Mouse (Mus musculus): ENCODE data around the gene Sf3a1.

The Sf3a1 gene

GRCm38 (mm10) chr11:4214572-4214971 is 54.4 kb downstream of the Sf3a1 start:
- DNase-seq (ENCODE audit: low spot score in 2 of 2): no peak

- DNase-seq (ENCODE audit: low spot score in 2 of 2): no peak
Observed at GRCm38 (mm10) chr11:4215061-4215460, 54.9 kb downstream of the Sf3a1 start.

GRCm38 (mm10) chr11:4216248-4217000 is 56.3 kb downstream of the Sf3a1 start:
- DNase-seq (ENCODE audit: low spot score in 2 of 2): no peak

GRCm38 (mm10) chr11:4217914-4218629 is 57.9 kb downstream of the Sf3a1 start, which contains the start of gene Castor1:
Gene Castor1 (plus strand): TSS chr11:4218225.
- DNase-seq (ENCODE audit: low spot score in 2 of 2): peak; percentile 85 to 93

DNA sequence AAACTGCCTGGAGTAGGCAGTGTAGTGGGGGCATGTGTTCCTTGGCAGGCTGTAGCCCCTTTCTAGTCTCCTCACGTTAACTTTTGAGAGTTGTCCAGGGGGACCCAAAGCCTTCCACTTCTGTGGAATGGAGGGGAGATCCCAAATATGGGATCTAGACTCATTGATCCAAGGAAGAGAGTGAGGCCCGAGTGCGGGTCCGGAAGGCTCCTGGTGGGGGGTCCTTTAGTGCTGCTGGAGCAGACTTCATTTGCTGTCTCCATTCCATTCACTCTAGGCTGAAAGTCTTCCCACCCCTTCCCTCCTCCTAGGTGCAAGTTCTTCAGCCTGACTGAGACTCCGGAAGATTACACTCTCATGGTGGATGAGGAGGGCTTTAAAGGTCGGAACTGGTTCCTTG is 58.5 kb downstream of the Sf3a1 start:
- no peak for DNase-seq (ENCODE audit: low spot score in 2 of 2)

GRCm38 (mm10) chr11:4219317-4219751 is 59.2 kb downstream of the Sf3a1 start:
- DNase-seq (ENCODE audit: low spot score in 2 of 2): peak in 1 of 2 experiments; percentile 62

DNA sequence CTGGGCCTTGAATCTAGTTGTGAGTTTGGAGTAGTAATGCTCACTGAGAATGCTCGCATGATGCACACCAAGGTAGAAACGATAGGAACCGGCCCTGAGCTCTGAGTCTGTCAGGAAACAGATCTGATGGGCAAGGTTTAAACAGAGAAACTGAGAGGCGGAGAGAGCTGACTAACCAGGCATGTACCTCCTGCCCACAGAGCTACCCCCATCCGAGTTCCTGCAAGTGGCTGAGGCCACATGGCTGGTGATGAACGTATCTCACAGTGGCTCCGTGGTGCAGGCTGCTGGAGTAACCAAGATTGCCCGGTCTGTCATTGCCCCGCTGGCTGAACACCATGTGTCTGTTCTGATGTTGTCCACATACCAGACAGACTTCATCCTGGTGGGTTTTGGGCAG is 59.8 kb downstream of the Sf3a1 start:
- DNase-seq (ENCODE audit: low spot score in 2 of 2): no peak

DNA sequence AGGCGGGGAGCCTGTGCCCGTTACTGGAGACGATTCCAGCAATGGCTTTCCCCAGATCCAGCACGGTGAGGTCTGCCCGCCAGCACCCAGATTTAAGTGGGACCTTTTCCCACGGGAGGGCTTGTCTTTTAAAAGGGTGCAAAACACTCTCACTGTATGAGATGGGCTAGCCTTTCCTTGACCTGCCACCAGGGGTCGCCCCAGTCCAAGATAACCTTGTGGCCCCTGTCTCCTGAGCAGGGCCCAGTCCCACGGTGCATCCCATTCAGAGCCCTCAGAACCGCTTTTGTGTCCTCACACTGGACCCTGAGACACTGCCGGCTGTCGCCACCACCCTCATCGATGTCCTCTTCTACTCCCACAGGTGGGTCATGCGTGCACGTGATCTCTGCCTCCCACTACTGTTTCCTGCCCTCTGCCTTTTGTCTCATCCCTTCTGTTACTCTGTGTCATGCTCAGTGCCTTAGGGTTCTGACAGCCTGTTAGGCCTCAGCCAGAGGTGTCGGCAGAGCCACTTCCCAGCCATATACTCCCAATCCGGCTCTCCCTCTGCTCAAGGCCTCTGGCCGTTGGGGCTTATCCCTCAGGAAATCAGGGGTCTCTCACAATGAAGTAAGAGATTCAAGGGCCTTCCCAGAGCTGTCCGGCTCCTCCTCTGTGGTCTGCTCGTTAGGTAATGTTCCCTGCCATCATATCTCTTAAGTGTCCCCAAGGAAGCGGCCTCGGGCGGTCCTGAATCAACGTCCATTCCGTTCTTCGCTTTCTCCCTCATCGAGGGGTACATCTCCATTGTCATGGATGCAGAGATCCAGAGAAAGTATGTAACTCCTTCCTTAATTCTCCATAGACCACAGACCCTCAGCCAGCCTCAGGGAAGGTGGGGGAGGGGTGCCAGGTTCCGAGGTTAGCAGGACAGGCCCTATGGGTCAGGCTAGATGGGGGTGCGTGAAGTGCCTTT is 60.6 kb downstream of the Sf3a1 start:
- DNase-seq (ENCODE audit: low spot score in 2 of 2): peak; percentile 91 to 94

- no peak for DNase-seq (ENCODE audit: low spot score in 2 of 2)
Observed at GRCm38 (mm10) chr11:4222046-4222950, 62.1 kb downstream of the Sf3a1 start.

DNA sequence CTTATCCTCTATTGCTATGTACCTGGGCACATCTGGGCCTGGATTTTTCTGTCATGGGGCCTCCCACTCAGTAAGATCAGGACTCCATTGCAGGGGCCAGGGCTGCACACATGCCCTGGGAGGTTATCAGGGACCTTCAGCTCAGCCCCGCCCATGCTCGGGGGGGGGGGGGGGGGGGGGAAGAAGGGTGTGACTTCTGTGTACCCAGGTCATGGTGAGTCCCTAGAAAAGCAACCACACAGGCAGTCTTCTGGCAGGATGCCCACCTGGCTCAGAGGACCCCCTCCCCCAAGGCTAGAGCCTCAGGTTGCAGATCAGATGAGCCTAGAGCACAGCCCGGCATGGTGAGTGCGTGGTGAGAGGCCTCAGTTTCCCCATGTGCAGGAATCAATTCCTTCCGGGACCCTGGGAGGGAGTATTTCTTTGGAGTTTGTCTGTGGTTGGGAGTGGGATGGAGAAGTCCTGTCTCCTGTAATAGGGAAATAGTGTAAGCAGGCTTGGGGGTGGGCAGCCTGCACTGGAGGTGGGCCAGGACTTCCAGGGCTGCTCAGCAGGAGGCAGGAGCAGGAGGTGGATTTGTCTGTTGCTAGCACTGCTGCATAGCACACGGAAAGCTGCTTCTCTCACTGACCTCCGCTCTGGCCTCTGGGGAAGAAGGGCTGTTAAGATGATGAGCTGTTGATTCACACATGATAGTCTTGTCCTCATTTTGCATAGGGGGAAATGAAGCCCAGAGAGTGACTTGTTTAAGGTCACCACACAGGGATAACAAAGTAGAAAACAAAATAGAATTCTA is 63.4 kb downstream of the Sf3a1 start:
- DNase-seq (ENCODE audit: low spot score in 2 of 2): peak in 1 of 2 experiments; percentile 52

GRCm38 (mm10) chr11:4224223-4224622 is 64.1 kb downstream of the Sf3a1 start:
- no peak for DNase-seq (ENCODE audit: low spot score in 2 of 2)

DNA sequence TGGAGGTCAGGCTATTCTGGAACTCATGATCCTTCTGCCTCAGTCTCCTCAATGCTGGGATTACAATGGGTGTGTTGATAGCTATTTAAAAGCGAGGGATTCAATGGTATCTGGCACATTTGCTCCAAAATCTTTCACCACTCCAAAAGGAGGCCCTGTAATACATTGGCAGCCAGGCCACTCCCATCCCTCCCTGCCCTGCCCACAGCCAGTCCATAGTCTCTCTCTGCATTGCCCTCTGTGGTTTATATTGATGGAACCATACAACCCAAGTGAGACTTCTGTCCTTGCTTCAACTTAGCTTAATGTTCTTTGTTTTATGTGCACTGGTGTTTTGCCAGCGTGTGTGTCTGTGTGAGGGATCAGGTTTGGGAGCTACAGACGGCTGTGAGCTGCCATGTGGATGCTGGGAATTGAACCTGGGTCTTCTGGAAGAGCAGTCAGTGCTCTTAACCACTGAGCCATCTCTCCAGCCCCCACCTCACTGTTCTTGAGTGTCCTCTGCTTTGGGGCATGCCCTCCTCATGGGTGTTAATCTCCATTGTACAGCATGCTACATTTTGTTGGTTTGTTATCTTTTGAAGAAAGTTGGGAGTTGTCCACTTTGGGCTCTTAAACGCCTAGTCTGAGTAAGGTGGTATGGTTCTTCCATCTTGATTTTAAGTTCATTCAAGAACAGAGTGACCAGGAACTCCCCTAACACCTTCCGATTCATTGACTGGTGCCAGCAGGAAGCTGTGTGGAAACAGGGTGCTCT is 66.6 kb downstream of the Sf3a1 start:
- no peak for DNase-seq (ENCODE audit: low spot score in 2 of 2)

DNA sequence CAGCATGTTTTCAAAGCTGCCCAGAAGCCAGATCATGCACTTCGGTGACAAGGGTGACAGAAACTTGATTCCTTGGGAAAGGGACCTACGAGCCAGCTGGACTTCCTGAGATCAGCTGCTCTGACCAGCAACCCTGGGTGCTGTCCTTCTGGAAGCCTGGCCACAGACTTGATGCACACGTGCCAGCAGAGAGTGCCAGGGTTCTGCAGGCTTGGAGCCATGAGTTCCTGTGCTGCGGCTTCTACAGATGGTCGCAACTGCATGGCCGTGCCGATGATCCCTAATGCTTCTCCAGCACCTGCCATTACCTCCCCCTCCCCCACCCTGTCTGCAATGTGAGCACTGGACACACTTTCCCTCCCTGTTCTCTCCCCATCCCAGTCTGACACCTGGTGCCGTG is 68.3 kb downstream of the Sf3a1 start:
- DNase-seq (ENCODE audit: low spot score in 2 of 2): no peak

- DNase-seq (ENCODE audit: low spot score in 2 of 2): no peak
Observed at GRCm38 (mm10) chr11:4229841-4230240, 69.7 kb downstream of the Sf3a1 start.

- DNase-seq (ENCODE audit: low spot score in 2 of 2): no peak
Observed at GRCm38 (mm10) chr11:4231435-4231834, 71.3 kb downstream of the Sf3a1 start.
